Mouse (Mus musculus) heart, embryonic 15.5 days (tissue): Measurements from ENCODE around the gene Csmd2. TPM values are rescaled to one million over a fixed set of nuclear protein-coding genes. Genes with fewer than 3 reads are reported as not detected.

ENCODE experiments used
- ATAC-seq: fragments of 200-750 bp; cut with Nextera tagmentation; replicated peaks from 2 replicates; pipeline ENCODE4 v1.8.0; 2017; ENCODE audit warnings: low read depth, moderate TSS enrichment; ENCODE audit not compliant: insufficient number of reproducible peaks, insufficient read depth, low FRiP score
- H3K27ac ChIP-seq: fragments of 300-500 bp; sonication (generic); 2 replicates; pipeline ENCODE4 v1.5.1; 2015; ENCODE audit warnings: mild to moderate bottlenecking, inconsistent platforms
- H3K27me3 ChIP-seq: fragments of 300-500 bp; sonication (generic); 2 replicates; pipeline ENCODE4 v1.6.1; 2015; ENCODE audit warnings: inconsistent platforms
- H3K36me3 ChIP-seq: fragments of 300-500 bp; sonication (generic); 2 replicates; pipeline ENCODE4 v1.6.1; 2015; ENCODE audit warnings: mild to moderate bottlenecking, inconsistent platforms
- H3K4me1 ChIP-seq: fragments of 300-500 bp; sonication (generic); replicated peaks from 2 replicates; pipeline ENCODE4 v1.6.1; 2015; ENCODE audit warnings: inconsistent platforms
- H3K4me2 ChIP-seq: fragments of 300-500 bp; sonication (generic); 2 replicates; pipeline ENCODE4 v1.6.1; 2015; ENCODE audit warnings: inconsistent platforms, mild to moderate bottlenecking, moderate library complexity
- H3K4me3 ChIP-seq: fragments of 300-500 bp; sonication (generic); 2 replicates; pipeline ENCODE4 v1.5.1; 2015; ENCODE audit warnings: mild to moderate bottlenecking, inconsistent platforms
- H3K9ac ChIP-seq: fragments of 300-500 bp; sonication (generic); 2 replicates; pipeline ENCODE4 v1.6.1; 2015; ENCODE audit warnings: mild to moderate bottlenecking, inconsistent platforms
- H3K9me3 ChIP-seq: fragments of 300-500 bp; sonication (generic); replicated peaks from 2 replicates; pipeline ENCODE4 v1.6.1; 2016; ENCODE audit warnings: inconsistent platforms
- WGBS: fragments of 180-500 bp; shearing (Covaris S2); methylation state at CpG from one replicate; pipeline ENCODE4 v1.1.7; 2015; ENCODE audit warnings: mixed read lengths; 5-methylcytosine and 5-hydroxymethylcytosine counted together
- polyA plus RNA-seq: library from polyadenylated mRNA; unstranded; fragments of >200 nt; fragmentation: Nextera tagmentation; extraction: Ambion mirVana; gene quantifications from 2 replicates; pipeline ENCODE4 v1.2.1, GENCODE M21; 2015

Gene Csmd2
- polyA plus RNA-seq, 1 experiment from 2014 or later = 0.06 TPM

- H3K36me3 ChIP-seq = no peaks in the 10 kb centered on the region
- no peaks in the 10 kb centered on the region for H3K27me3 ChIP-seq
- no peak overlapping the region for H3K4me2 ChIP-seq
- H3K9me3 ChIP-seq = no peaks in the 10 kb centered on the region
- no peak overlapping the region for H3K27ac ChIP-seq
- H3K4me3 ChIP-seq = no peak overlapping the region
- 53% methylated on average over 8 of the region's 8 CpGs for WGBS
- no peaks in the 10 kb centered on the region for H3K4me1 ChIP-seq
- ATAC-seq = no peak; the same call in 1 of the 2 replicates
- no peak overlapping the region for H3K9ac ChIP-seq
Measured at GRCm38 (mm10) chr4:128123281-128123680, 135.6 kb downstream of the Csmd2 start.

- no peak for ATAC-seq
- Histone ChIP-seq H3K27ac (no peak overlapping the region), H3K36me3 (no peaks in the 10 kb centered on the region), H3K27me3 (no peaks in the 10 kb centered on the region), H3K4me1 (no peaks in the 10 kb centered on the region), H3K4me3 (no peak overlapping the region), H3K4me2 (no peak overlapping the region), H3K9ac (no peak overlapping the region), H3K9me3 (no peaks in the 10 kb centered on the region)
- WGBS = 85% methylated on average over 4 of the region's 4 CpGs
Measured at GRCm38 (mm10) chr4:128124738-128125137, 137.1 kb downstream of the Csmd2 start.

- H3K9me3 ChIP-seq = no peaks in the 10 kb centered on the region
- H3K9ac ChIP-seq = no peak overlapping the region
- no peaks in the 10 kb centered on the region for H3K27me3 ChIP-seq
- 72% methylated on average over 6 of the region's 6 CpGs for WGBS
- H3K27ac ChIP-seq = no peak overlapping the region
- no peak for ATAC-seq
- H3K4me3 ChIP-seq = no peak overlapping the region
- no peak overlapping the region for H3K4me2 ChIP-seq
- no peaks in the 10 kb centered on the region for H3K36me3 ChIP-seq
- H3K4me1 ChIP-seq = no peaks in the 10 kb centered on the region
Measured at GRCm38 (mm10) chr4:128128546-128128945, 140.9 kb downstream of the Csmd2 start.

GRCm38 (mm10) chr4:128130611-128131142 is 143.0 kb downstream of the Csmd2 start:
- H3K36me3 ChIP-seq = no peaks in the 10 kb centered on the region
- ATAC-seq = no peak
- 76% methylated on average over 4 of the region's 4 CpGs for WGBS

GRCm38 (mm10) chr4:128131666-128132065 is 144.0 kb downstream of the Csmd2 start:
- 85% methylated on average over 4 of the region's 4 CpGs for WGBS
- Histone ChIP-seq H3K27ac (no peak overlapping the region), H3K9me3 (no peaks in the 10 kb centered on the region), H3K36me3 (no peaks in the 10 kb centered on the region), H3K4me3 (no peak overlapping the region), H3K4me2 (no peak overlapping the region), H3K4me1 (no peaks in the 10 kb centered on the region), H3K27me3 (no peaks in the 10 kb centered on the region), H3K9ac (no peak overlapping the region)
- ATAC-seq = no peak

More at GRCm38 (mm10) chr4:128130611-128131142, 143.0 kb downstream of the Csmd2 start:
- no peak overlapping the region for H3K4me2 ChIP-seq
- H3K27ac ChIP-seq = no peak overlapping the region
- no peak overlapping the region for H3K9ac ChIP-seq
- H3K4me3 ChIP-seq = no peak overlapping the region
- H3K9me3 ChIP-seq = no peaks in the 10 kb centered on the region
- no peaks in the 10 kb centered on the region for H3K27me3 ChIP-seq
- H3K4me1 ChIP-seq = no peaks in the 10 kb centered on the region

GRCm38 (mm10) chr4:128132876-128133646 is 145.4 kb downstream of the Csmd2 start:
- H3K4me3 ChIP-seq = no peak overlapping the region
- H3K36me3 ChIP-seq = no peaks in the 10 kb centered on the region
- H3K4me1 ChIP-seq = no peaks in the 10 kb centered on the region
- H3K9ac ChIP-seq = no peak overlapping the region
- 64% methylated on average over 11 of the region's 11 CpGs for WGBS
- H3K9me3 ChIP-seq = no peaks in the 10 kb centered on the region
- ATAC-seq = no peak
- H3K4me2 ChIP-seq = no peak overlapping the region
- no peaks in the 10 kb centered on the region for H3K27me3 ChIP-seq
- no peak overlapping the region for H3K27ac ChIP-seq

DNA sequence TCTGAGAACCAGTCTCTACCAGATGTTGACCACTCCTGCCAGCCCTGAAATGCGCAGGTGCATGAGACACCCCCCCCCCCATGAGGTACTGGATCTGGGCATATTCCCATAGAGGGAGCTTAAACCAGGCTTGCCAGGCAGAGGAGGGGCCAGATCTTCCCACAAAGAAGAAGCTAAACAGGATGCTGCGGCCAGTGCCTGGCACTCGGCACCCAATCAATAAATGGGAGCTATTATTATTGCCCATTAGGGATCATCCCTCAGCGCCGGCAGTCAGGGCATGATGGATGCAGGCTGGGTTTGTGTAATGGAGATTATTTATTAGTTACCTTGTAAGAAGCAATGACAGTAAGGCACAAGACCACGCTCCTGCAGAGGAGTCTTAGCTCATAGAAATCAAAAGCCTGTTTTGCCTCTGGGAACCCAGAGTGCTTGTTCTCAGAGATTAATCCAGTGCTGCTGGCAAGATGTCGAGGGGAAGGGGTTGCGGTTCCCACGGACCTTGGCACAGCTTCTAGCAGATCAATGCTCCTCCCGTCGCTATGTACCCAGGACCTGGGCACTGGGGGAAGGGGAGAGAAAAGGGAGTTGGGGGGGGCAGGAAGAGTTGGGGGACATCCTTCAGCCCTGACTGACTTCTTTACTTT is 146.8 kb downstream of the Csmd2 start:
- ATAC-seq = no peak
- no peaks in the 10 kb centered on the region for H3K9me3 ChIP-seq
- H3K4me3 ChIP-seq = no peak overlapping the region
- H3K4me1 ChIP-seq = no peaks in the 10 kb centered on the region
- H3K27me3 ChIP-seq = no peaks in the 10 kb centered on the region
- no peak overlapping the region for H3K4me2 ChIP-seq
- WGBS = 80% methylated on average over 11 of the region's 11 CpGs
- no peak overlapping the region for H3K9ac ChIP-seq
- H3K36me3 ChIP-seq = no peaks in the 10 kb centered on the region
- H3K27ac ChIP-seq = no peak overlapping the region

- Histone ChIP-seq H3K9me3 (no peaks in the 10 kb centered on the region), H3K4me3 (no peak overlapping the region), H3K27me3 (no peaks in the 10 kb centered on the region), H3K9ac (no peak overlapping the region), H3K4me1 (no peaks in the 10 kb centered on the region), H3K27ac (no peak overlapping the region), H3K36me3 (no peaks in the 10 kb centered on the region), H3K4me2 (no peak overlapping the region)
- no peak for ATAC-seq
- WGBS = 78% methylated on average over 12 of the region's 12 CpGs
Measured at GRCm38 (mm10) chr4:128135014-128135622, 147.5 kb downstream of the Csmd2 start.

GRCm38 (mm10) chr4:128139991-128140390 is 152.3 kb downstream of the Csmd2 start:
- no peak for ATAC-seq
- no peak overlapping the region for H3K4me2 ChIP-seq
- no peaks in the 10 kb centered on the region for H3K27me3 ChIP-seq
- H3K4me3 ChIP-seq = no peak overlapping the region
- H3K27ac ChIP-seq = no peak overlapping the region
- H3K36me3 ChIP-seq = no peaks in the 10 kb centered on the region
- no peaks in the 10 kb centered on the region for H3K9me3 ChIP-seq
- no peaks in the 10 kb centered on the region for H3K4me1 ChIP-seq
- H3K9ac ChIP-seq = no peak overlapping the region
- whole genome bisulfite sequencing = 78% methylated on average over 2 of the region's 2 CpGs

DNA sequence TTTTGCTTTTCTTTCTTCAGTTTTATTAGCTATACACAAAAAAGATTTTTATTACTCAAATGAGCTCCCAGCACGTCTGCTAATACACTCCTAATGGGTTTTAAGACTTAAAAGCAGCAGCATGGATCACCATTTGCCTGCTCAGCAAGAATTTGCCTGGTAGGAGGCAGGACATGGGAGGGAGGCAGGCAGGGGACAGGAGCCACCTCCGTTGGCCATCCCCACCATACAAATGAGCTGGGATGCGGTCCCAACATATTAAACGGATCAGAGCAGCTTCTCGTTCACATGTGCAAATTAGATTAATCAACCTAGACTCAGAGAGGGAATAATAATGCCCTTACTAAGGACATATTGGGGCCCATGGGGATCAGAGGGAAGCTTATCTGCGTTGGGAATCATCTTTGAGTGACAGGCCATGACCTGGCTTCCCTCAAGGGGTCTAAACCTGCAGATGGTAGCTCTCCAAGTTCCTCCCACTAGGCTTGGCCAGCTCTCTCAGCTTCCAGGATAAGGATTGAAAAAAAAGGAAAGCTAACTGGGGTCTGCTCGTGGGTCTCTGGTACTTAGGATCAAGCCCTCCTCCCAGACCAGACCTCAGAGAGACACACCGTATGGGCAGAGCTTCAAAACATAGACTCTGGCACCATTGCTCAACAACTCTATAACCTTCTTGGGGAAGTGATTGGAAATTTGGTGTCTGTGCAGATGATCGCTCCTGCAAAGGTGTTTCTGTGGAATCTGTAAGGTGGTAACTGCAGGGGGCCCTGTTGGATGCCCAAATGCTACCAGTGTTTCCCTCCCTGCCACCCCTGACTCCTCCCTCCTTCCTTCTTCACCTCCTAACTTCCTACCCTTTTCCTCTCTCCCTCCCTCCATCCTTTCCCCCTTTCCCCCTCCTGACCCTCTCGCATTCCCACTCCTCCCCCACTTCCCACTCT is 153.8 kb downstream of the Csmd2 start:
- Histone ChIP-seq H3K4me2 (no peak overlapping the region), H3K9ac (no peak overlapping the region), H3K27ac (no peak overlapping the region), H3K4me1 (no peaks in the 10 kb centered on the region), H3K4me3 (no peak overlapping the region), H3K36me3 (no peaks in the 10 kb centered on the region), H3K9me3 (no peaks in the 10 kb centered on the region), H3K27me3 (no peaks in the 10 kb centered on the region)
- no peak for ATAC-seq
- 33% methylated on average over 10 of the region's 10 CpGs for WGBS

- Histone ChIP-seq H3K4me1 (no peaks in the 10 kb centered on the region), H3K36me3 (no peaks in the 10 kb centered on the region), H3K9ac (no peak overlapping the region), H3K27ac (no peak overlapping the region), H3K27me3 (no peaks in the 10 kb centered on the region), H3K4me2 (no peak overlapping the region), H3K4me3 (no peak overlapping the region), H3K9me3 (no peaks in the 10 kb centered on the region)
- WGBS = 67% methylated on average over 3 of the region's 3 CpGs
- no peak for ATAC-seq
Measured at GRCm38 (mm10) chr4:128142279-128142678, 154.6 kb downstream of the Csmd2 start.
